Mouse (Mus musculus): Measurements from ENCODE around the gene Hist1h2aa.

DNA sequence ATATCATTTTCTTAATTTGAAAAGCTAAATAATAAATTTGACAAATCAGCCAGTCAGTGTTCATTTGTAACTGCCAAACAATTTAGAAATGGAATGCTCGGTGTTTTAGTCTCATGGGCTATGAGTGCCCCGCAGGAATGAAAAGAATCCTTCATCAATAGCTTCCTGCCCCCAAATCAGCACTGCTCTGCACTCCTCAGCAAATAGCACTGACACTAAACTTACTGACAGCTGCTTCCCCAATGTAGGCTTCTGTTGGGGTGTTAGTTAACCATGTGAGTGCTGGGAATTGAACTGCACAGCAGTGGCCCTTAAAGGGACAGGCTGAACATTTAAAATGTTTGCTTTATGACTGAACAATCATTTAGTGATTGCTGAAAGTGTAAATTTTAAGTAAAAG, 25.5 kb downstream of the Hist1h2aa start:
- TF ChIP-seq CTCF (IDR thresholded peaks at IDR 0.05; ENCODE audit: extremely low read depth, insufficient read depth, insufficient read length, insufficient replicate concordance) (no peak), POLR2A (IDR thresholded peaks at IDR 0.05; ENCODE audit: low read depth, low read length) (no peak)
